Mouse (Mus musculus): ENCODE measurements around the gene Znhit2. TPM values are rescaled to one million over a fixed set of nuclear protein-coding genes. Genes with fewer than 3 reads are reported as not detected.
A peak's percentile ranks its signal among the peaks of the same experiment; 100 is the strongest.

The Znhit2 gene
- total and polyA plus RNA-seq, 3 experiments = 9.9 to 14.4 (median 13.4) TPM

DNA sequence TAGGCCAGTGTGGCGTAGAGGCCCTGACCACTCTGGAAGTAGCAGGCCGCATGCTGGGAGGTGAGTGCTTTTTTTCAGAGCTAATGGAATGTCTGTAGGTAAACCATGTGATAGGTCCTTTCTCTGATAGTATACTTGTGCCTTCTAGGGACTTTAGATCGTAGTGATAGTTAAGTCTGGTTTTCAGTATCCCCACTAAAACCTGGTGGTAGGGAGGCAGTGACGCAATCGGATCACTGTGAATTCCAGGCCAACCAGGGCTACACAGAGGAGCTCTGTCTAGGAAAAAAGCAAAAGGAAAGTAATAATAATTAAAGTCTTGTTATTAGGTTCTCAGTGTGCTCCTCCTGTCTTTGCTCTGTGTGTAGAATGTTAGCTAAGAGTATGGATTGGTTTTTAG, 2.5 kb upstream of the Znhit2 start:
- no peak for TF ChIP-seq POLR2A (IDR thresholded peaks at IDR 0.05; ENCODE audit: insufficient read depth, low read depth, low read length)
- TF ChIP-seq EP300 (IDR thresholded peaks at IDR 0.05; ENCODE audit: insufficient read depth, low read depth, low read length) = no peak
- TF ChIP-seq CTCF (IDR thresholded peaks at IDR 0.05) = no peak
- Histone ChIP-seq H3K27me3 (ENCODE audit: control insufficient read depth, insufficient read depth, low read length) (no peaks in the 10 kb centered on the region), H3K9ac (ENCODE audit: low read depth, low read length) (peak overlapping the region; percentile 88), H3K4me3 (peak overlapping the region; percentile 98), H3K27ac (peak overlapping the region; percentile 74; the same call in 1 of the 2 replicates), H3K36me3 (ENCODE audit: control insufficient read depth, insufficient read depth, low read length) (peaks cover 4% of the 10 kb centered on the region), H3K79me2 (replicated peaks; ENCODE audit: control insufficient read depth, insufficient read depth, low read length) (no peaks in the 10 kb centered on the region), H3K4me1 (ENCODE audit: control insufficient read depth, insufficient read depth, low read length) (peaks cover 8% of the 10 kb centered on the region)
- intact Hi-C loops (cut with DNase I) = loop anchor here (1.0 kb wide), 1 partner anchor 26 kb away; the partner anchor contains the start of genes Cdca5 and Zfpl1
- no peak for DNase-seq
- 23% methylated on average over 5 of the region's 5 CpGs for WGBS

GRCm38 (mm10) chr19:6058966-6059365, 2.0 kb upstream of the Znhit2 start:
- Histone ChIP-seq H3K27me3 (ENCODE audit: control insufficient read depth, insufficient read depth, low read length) (no peaks in the 10 kb centered on the region), H3K36me3 (ENCODE audit: control insufficient read depth, insufficient read depth, low read length) (peaks cover 4% of the 10 kb centered on the region), H3K79me2 (replicated peaks; ENCODE audit: control insufficient read depth, insufficient read depth, low read length) (no peaks in the 10 kb centered on the region), H3K4me1 (ENCODE audit: control insufficient read depth, insufficient read depth, low read length) (peaks cover 8% of the 10 kb centered on the region), H3K27ac (no peak overlapping the region), H3K4me3 (peak overlapping the region; percentile 98; the same call in 1 of the 2 replicates), H3K9ac (ENCODE audit: low read depth, low read length) (no peak overlapping the region)
- intact Hi-C loops (cut with DNase I) = loop anchor here (1.0 kb wide), 1 partner anchor 25 kb away; the partner anchor contains the start of genes Cdca5 and Zfpl1
- 85% methylated on average over 5 of the region's 5 CpGs for WGBS
- TF ChIP-seq EP300 (IDR thresholded peaks at IDR 0.05; ENCODE audit: insufficient read depth, low read depth, low read length) = no peak
- no peak for DNase-seq

GRCm38 (mm10) chr19:6061641-6062302, 780 bp downstream of the Znhit2 start:
- peak; percentile 42 to 54 for DNase-seq
- TF ChIP-seq CTCF (IDR thresholded peaks at IDR 0.05) (no peak), POLR2A (IDR thresholded peaks at IDR 0.05; ENCODE audit: insufficient read depth, low read depth, low read length) (no peak), EP300 (IDR thresholded peaks at IDR 0.05; ENCODE audit: insufficient read depth, low read depth, low read length) (no peak)
- H3K27ac ChIP-seq = peak overlapping the region; percentile 87
- H3K27me3 ChIP-seq (ENCODE audit: control insufficient read depth, insufficient read depth, low read length) = no peaks in the 10 kb centered on the region
- peaks cover 8% of the 10 kb centered on the region for H3K4me1 ChIP-seq (ENCODE audit: control insufficient read depth, insufficient read depth, low read length)
- intact Hi-C loops (cut with DNase I) = loop anchor here (1.0 kb wide), 1 partner anchor 16 kb away; the partner anchor contains the start of gene Vps51
- peak overlapping the region; percentile 78 for H3K9ac ChIP-seq (ENCODE audit: low read depth, low read length)
- H3K79me2 ChIP-seq (replicated peaks; ENCODE audit: control insufficient read depth, insufficient read depth, low read length) = no peaks in the 10 kb centered on the region
- WGBS = under 1% methylated on average over 44 of the region's 44 CpGs
- peaks cover 4% of the 10 kb centered on the region for H3K36me3 ChIP-seq (ENCODE audit: control insufficient read depth, insufficient read depth, low read length)
- peak overlapping the region; percentile 83 for H3K4me3 ChIP-seq

GRCm38 (mm10) chr19:6062418-6062817, 1.4 kb downstream of the Znhit2 start:
- H3K4me3 ChIP-seq = peak overlapping the region; percentile 83
- peaks cover 4% of the 10 kb centered on the region; the same call in 1 of the 2 replicates for H3K36me3 ChIP-seq (ENCODE audit: control insufficient read depth, insufficient read depth, low read length)
- H3K4me1 ChIP-seq (ENCODE audit: control insufficient read depth, insufficient read depth, low read length) = peaks cover 8% of the 10 kb centered on the region; the same call in 1 of the 2 replicates
- DNase-seq = no peak
- TF ChIP-seq EP300 (IDR thresholded peaks at IDR 0.05; ENCODE audit: insufficient read depth, low read depth, low read length) = no peak
- no peak for TF ChIP-seq CTCF (IDR thresholded peaks at IDR 0.05)
- no peak for TF ChIP-seq POLR2A (IDR thresholded peaks at IDR 0.05; ENCODE audit: insufficient read depth, low read depth, low read length)
- H3K27ac ChIP-seq = no peak overlapping the region; the same call in 1 of the 2 replicates
- 54% methylated on average over 5 of the region's 5 CpGs for WGBS
- H3K27me3 ChIP-seq (ENCODE audit: control insufficient read depth, insufficient read depth, low read length) = no peaks in the 10 kb centered on the region
- peak overlapping the region; percentile 78; the same call in 1 of the 2 replicates for H3K9ac ChIP-seq (ENCODE audit: low read depth, low read length)
- intact Hi-C loops (cut with DNase I) = no loop called here
- H3K79me2 ChIP-seq (replicated peaks; ENCODE audit: control insufficient read depth, insufficient read depth, low read length) = no peaks in the 10 kb centered on the region

- Histone ChIP-seq H3K36me3 (ENCODE audit: control insufficient read depth, insufficient read depth, low read length) (peaks cover 4% of the 10 kb centered on the region; the same call in 1 of the 2 replicates), H3K4me1 (ENCODE audit: control insufficient read depth, insufficient read depth, low read length) (peaks cover 8% of the 10 kb centered on the region; the same call in 1 of the 2 replicates), H3K79me2 (replicated peaks; ENCODE audit: control insufficient read depth, insufficient read depth, low read length) (no peaks in the 10 kb centered on the region), H3K4me3 (no peak overlapping the region), H3K27me3 (ENCODE audit: control insufficient read depth, insufficient read depth, low read length) (no peaks in the 10 kb centered on the region), H3K9ac (ENCODE audit: low read depth, low read length) (no peak overlapping the region), H3K27ac (no peak overlapping the region)
- peak in 1 of 2 experiments; percentile 12 for DNase-seq
- intact Hi-C loops (cut with DNase I) = no loop called here
- WGBS = 91% methylated on average over 6 of the region's 6 CpGs
- TF ChIP-seq CTCF (IDR thresholded peaks at IDR 0.05) (no peak), POLR2A (IDR thresholded peaks at IDR 0.05; ENCODE audit: insufficient read depth, low read depth, low read length) (no peak)
These were observed 2.1 kb downstream of the Znhit2 start for GRCm38 (mm10) chr19:6063081-6063480.

- H3K79me2 ChIP-seq (replicated peaks; ENCODE audit: control insufficient read depth, insufficient read depth, low read length) = no peaks in the 10 kb centered on the region
- no peak overlapping the region for H3K27ac ChIP-seq
- no peak overlapping the region for H3K9ac ChIP-seq (ENCODE audit: low read depth, low read length)
- DNase-seq = no peak
- H3K36me3 ChIP-seq (ENCODE audit: control insufficient read depth, insufficient read depth, low read length) = no peaks in the 10 kb centered on the region
- intact Hi-C loops (cut with DNase I) = no loop called here
- TF ChIP-seq POLR2A (IDR thresholded peaks at IDR 0.05; ENCODE audit: insufficient read depth, low read depth, low read length) = no peak
- no peak for TF ChIP-seq EP300 (IDR thresholded peaks at IDR 0.05; ENCODE audit: insufficient read depth, low read depth, low read length)
- TF ChIP-seq CTCF (IDR thresholded peaks at IDR 0.05) = no peak
- 25% methylated on average over 5 of the region's 5 CpGs for WGBS
- H3K4me3 ChIP-seq = no peak overlapping the region
- no peaks in the 10 kb centered on the region for H3K27me3 ChIP-seq (ENCODE audit: control insufficient read depth, insufficient read depth, low read length)
- peaks cover 5% of the 10 kb centered on the region; the same call in 1 of the 2 replicates for H3K4me1 ChIP-seq (ENCODE audit: control insufficient read depth, insufficient read depth, low read length)
These were observed 5.6 kb downstream of the Znhit2 start for GRCm38 (mm10) chr19:6066571-6066970.

Data from heart, adult 2 months (tissue).